Mouse (Mus musculus) frontal cortex, adult 2 months (tissue): ENCODE results near the gene Gpr161. TPM values are rescaled to one million over a fixed set of nuclear protein-coding genes. Genes with fewer than 3 reads are reported as not detected.
"Not testable (repeated sequence)": the region's sequence is repeated elsewhere in the genome, so short reads cannot be mapped to it uniquely, and the experiment has no call there.

ENCODE experiments used
- DNase-seq, 2 experiments: peaks; one replicate each; pipeline ENCODE4 v3.0.0; 2022; ENCODE audit warnings: low spot score in 1 of 2; ENCODE audit errors: extremely low spot score in 1 of 2
- polyA plus RNA-seq: library from polyadenylated mRNA; depleted of rRNA; stranded (reverse); fragments of >200 nt; gene quantifications from 2 replicates; pipeline ENCODE4 v1.2.3, GENCODE M21; 2012

Gene Gpr161
- polyA plus RNA-seq, 1 experiment = 5.0 TPM

GRCm38 (mm10) chr1:165308180-165308579, 12.6 kb downstream of the Gpr161 start:
- no peak for DNase-seq

GRCm38 (mm10) chr1:165316361-165316760, 20.8 kb downstream of the Gpr161 start:
- DNase-seq = no peak

GRCm38 (mm10) chr1:165320141-165320934, 24.7 kb downstream of the Gpr161 start:
- DNase-seq = peak; percentile 38 to 88

GRCm38 (mm10) chr1:165321393-165321861, 25.8 kb downstream of the Gpr161 start:
- DNase-seq = no peak

- DNase-seq = no peak
Measured at GRCm38 (mm10) chr1:165321891-165322290, 26.3 kb downstream of the Gpr161 start.

GRCm38 (mm10) chr1:165322934-165323333, 27.3 kb downstream of the Gpr161 start:
- DNase-seq = no peak

GRCm38 (mm10) chr1:165327370-165327769, 31.8 kb downstream of the Gpr161 start:
- DNase-seq = no peak

- DNase-seq = no peak
Measured at GRCm38 (mm10) chr1:165327831-165328230, 32.2 kb downstream of the Gpr161 start.

GRCm38 (mm10) chr1:165328384-165329289, 33.0 kb downstream of the Gpr161 start:
- DNase-seq = not testable (repeated sequence)

GRCm38 (mm10) chr1:165330859-165331258, 35.3 kb downstream of the Gpr161 start:
- no peak for DNase-seq

- DNase-seq = no peak
Measured at GRCm38 (mm10) chr1:165332797-165333196, 37.2 kb downstream of the Gpr161 start.

GRCm38 (mm10) chr1:165342126-165342525, 46.5 kb downstream of the Gpr161 start:
- DNase-seq = no peak

GRCm38 (mm10) chr1:165344453-165344852, 48.9 kb downstream of the Gpr161 start:
- DNase-seq = peak in 1 of 2 experiments; percentile 37

GRCm38 (mm10) chr1:165348627-165349026, 53.0 kb downstream of the Gpr161 start:
- no peak for DNase-seq

GRCm38 (mm10) chr1:165356347-165356746, 60.8 kb downstream of the Gpr161 start:
- no peak for DNase-seq

GRCm38 (mm10) chr1:165363271-165363670, 67.7 kb downstream of the Gpr161 start:
- DNase-seq = no peak

- DNase-seq = no peak
Measured at GRCm38 (mm10) chr1:165365057-165365456, 69.5 kb downstream of the Gpr161 start.

- no peak for DNase-seq
Measured at GRCm38 (mm10) chr1:165370990-165371389, 75.4 kb downstream of the Gpr161 start.

- DNase-seq = no peak
Measured at GRCm38 (mm10) chr1:165373839-165374238, 78.2 kb downstream of the Gpr161 start.
